Mouse (Mus musculus): Measurements from ENCODE around the gene Syne3.
A peak's percentile ranks its signal among the peaks of the same experiment; 100 is the strongest.

Syne3 gene

GRCm38 (mm10) chr12:105009370-105010212 lies at the start of gene Syne3:
Gene Syne3 (minus strand): TSS chr12:105009809.
- DNase-seq (ENCODE audit: low spot score) = peak; percentile 49

- DNase-seq (ENCODE audit: low spot score) = no peak
Measured at GRCm38 (mm10) chr12:105055308-105055707, 45.7 kb upstream of the Syne3 start.

DNA sequence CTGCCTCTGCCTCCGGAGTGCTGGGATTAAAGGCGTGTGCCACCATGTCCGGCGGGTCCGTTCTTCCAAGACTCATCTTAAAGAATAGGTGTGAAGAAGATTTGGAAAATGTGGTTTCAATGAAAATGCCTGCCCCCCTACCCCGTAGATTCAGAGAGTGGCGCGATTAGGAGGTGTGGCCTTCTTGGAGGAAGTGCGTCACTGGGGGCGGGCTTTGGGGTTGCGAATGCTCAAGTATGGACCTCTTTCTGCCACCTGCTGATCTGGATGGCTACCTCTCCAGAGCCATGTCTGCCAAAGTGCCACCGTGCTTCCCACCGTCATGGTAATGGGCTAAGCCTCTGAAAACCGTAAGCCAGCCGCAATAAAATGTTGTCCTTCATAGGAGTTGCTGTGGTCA lies 44.4 kb upstream of the Syne3 start:
- no peak for DNase-seq (ENCODE audit: low spot score)

DNA sequence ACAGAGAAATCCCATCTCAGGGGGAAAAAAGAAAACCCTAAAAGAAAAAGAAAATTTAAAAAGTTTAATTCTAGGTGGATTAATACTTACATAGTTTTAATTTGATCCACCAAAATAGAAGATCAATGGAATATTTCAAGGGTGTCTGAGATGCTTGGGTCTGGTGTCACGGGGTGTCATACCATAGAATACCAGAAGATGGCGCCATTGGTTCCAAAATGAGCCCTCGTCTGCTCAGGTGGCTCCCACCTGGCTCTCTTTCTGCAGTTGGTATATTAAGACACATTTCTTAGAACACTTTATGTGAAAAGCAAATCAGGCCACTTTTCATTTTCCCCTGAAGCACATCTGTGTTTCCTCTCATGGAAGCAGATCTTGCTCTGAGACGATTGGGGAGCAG lies 41.3 kb upstream of the Syne3 start:
- DNase-seq (ENCODE audit: low spot score) = peak; percentile 51

DNA sequence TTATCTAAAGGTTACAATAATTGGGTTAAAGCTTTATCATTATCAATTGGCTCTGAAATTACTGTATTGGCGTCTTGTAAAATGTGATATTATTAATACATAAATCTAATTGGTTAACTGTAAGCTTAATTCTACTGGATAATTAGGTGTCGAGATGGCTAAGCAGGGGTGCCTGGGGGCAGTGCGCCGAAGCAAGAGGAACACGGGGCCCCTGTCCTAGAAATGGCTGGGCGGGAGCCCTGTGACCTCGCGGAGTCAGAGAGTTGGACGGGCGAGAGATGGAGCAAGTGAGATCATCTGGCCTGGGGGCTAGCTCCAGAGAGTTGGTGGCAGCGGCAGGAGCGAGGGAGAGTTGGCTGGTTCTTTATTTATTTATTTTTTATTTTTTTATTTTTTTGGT lies 40.2 kb upstream of the Syne3 start:
- DNase-seq (ENCODE audit: low spot score) = no peak

DNA sequence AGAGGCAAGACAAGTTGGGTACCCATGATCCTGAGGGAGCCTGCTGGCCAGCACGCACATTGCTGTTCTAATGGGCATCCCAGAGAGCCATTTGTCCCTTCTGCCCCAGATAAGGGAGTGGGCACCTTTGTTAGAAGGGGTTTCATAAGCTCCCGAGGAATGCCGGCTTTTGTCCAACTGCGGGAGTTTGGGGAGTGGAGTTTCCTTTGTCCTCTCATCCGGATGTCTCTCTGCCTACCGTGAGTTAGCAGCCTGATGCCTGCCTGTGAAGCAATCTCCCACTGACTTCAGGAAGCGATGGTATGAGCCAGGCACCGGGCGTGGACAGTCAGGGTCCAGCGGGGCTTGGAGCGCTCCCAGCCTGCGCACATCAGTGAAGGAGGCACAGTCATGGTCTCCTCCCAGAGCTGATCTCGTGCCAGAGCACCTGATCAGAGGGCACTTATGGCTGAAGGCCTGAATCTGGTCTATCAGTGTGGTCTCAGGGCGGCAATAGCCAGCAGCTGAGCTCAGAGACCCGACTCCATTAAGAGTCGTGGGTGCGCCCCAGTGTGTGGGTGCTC lies 38.8 kb upstream of the Syne3 start:
- no peak for DNase-seq (ENCODE audit: low spot score)

GRCm38 (mm10) chr12:105044775-105045174 lies 35.2 kb upstream of the Syne3 start:
- no peak for DNase-seq (ENCODE audit: low spot score)

DNA sequence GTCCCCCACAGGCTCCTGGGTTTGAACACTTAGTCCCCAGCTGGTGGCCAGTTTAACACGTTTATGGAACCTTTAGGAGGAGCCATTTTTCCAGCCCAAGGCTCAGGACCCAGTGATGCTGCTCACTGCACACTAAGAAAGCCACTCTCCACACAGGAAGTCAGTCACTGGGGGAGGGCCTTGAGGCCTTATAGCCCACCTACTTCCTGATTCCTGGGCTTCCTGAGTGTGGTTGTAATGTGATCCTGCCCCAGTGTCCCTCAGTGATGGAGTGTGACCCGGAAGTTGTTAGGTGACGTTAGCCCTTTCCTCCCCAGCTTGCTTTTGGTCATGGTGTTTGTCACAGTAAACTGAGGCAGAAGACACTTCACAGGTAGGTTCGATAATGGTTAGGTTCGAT lies 33.5 kb upstream of the Syne3 start:
- no peak for DNase-seq (ENCODE audit: low spot score)

GRCm38 (mm10) chr12:105040950-105041349 lies 31.3 kb upstream of the Syne3 start:
- peak; percentile 44 for DNase-seq (ENCODE audit: low spot score)

DNA sequence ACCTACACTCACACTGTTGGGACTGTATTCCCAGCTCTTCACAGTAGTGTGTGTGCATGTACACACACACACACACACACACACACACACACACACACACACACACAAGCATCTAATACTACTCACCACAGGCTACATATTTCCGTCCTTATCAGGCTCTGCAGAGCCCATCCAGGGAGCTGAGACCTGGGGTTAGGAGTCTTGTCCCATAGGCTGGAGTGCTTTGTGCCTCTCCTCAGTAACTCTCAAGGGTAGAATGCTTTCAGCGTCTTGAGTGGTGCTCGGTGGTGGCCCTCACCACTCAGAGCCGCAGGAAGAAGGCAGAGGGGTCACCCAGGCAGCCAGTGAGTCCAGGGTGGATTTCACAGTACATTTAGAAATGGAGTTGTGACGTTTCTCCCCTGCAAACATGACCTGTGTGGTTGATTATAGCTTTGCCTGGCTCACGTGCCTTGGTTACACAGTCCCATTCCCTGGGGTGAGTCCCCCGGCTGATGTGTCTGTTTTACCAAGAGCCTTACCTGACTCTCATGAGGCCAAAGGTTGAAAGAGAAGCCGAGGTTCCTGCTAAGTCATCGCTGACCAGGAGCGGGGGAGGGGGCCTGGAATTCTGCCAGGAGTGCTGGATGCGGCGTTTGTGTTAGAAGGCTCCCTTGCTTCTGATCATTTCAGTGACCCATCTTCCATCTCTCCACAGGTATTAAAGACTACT lies 30.1 kb upstream of the Syne3 start:
- DNase-seq (ENCODE audit: low spot score) = peak; percentile 44

DNA sequence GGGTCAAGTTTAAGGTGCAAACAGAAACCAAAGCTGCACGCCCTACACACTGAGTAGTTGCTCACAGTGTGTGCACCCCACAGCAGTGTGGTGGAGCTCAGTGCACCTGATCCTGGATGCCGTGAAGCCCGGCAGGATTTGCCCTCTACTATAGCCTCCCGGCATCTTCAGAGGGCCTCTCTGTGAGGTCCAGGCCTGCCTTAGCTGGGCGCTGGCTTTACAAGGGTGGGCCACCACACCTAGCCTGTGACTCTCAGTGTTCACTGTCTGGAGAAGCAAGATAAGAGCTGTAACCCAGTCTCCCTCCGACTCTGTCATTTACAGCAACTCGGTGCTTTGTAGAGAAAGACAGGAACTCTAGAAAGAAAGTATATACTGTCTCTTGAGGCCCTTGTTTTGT lies 29.3 kb upstream of the Syne3 start:
- DNase-seq (ENCODE audit: low spot score) = no peak

DNA sequence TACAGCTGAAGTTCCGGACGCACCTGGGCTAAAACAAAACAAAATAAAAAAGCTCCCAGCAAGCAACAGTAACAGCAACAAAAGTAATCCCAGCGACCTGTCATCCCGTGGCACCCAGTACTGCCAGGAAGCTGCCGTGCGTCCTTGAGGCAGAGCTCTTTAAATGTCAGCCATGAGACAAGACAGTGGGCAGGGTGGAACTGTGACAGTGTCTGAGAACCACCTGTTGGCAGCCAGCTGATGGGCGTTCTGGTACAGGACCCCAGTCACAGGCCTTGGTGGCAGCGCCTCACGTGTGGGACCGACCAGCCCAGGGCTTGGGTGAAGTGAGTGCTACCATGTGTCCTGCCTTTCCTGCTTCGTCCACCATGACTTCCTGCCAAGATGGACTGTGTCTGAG lies 28.6 kb upstream of the Syne3 start:
- no peak for DNase-seq (ENCODE audit: low spot score)

- DNase-seq (ENCODE audit: low spot score) = no peak
Measured at GRCm38 (mm10) chr12:105034130-105034769, 24.6 kb upstream of the Syne3 start.

DNA sequence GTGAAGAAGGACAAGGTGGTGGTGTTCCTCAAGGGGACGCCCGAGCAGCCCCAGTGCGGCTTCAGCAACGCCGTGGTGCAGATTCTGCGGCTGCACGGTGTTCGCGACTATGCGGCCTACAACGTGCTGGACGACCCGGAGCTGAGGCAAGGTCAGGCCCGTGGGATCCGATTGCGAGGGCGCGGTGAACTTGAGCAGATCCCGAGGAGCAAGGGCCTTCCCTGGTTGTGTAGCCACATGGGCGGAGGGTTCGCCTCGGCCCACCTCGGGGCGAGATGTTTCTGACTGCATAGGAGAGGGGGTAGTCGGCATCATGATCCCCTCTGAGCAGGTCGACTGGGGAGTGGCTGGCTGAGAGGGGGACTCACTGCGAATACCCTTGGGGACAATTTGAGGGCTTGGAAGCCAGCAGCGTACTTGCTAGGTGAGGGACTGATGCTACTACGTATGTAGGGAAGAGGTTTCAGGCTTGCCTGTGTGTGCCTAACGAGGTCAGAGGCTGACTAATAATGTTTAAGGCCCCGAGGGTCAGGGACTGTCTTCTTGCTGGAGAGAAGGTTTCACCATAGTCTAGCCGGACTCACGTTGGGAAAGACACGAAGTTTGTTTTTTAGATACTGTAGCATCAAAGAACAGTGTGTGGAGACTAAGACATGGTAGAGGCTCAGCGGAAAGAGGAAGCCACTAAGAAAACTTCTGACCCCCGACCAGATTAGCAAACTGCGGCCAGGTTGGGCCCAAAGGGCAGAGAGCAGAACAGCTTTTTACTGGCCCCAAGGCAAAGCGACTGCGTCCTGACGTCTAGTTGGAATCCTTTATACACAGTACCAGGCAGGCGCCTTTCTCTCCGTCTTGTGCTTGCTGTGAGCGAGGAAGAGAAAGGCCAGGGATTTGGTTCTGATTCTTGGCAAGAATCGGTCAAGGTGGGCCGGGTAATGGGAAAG lies 23.5 kb upstream of the Syne3 start:
- peak; percentile 30 for DNase-seq (ENCODE audit: low spot score)

DNA sequence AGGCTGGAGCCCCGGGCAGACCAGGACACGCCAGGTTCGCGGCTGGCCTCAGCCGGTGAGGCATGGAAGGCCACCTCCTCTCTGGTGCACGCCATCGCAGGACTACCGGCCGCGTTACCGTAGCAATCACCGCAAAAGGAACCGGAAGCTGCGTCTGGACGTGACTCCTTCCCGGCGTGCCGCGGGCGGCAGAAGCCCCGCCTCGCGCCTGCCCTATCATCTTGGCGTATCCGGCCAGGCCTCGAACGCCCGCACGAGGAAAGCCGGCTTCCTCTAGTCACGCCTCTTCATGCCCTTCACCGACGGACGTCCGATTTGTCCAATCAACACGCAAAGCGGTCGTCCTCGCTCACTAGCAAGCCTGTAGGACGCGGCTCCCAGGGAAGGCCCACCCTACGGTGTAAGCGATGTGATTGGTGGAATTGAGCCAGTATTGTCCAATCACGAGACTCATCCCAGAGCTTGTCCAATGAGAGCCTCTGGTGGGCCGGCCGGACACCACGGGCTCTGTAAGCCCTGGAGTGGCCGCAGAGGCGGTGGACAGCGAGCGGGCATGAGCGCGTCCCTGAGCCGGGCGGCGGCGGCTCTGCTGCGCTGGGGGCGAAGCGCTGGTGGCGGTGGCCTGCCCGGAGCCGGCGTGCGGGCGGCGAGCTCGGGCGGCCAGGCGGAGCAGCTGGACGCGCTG lies 22.7 kb upstream of the Syne3 start, which contains the start of gene Glrx5:
Gene Glrx5 (plus strand): TSS at position 542 of the 685 bp plus-strand sequence.
- DNase-seq (ENCODE audit: low spot score) = peak; percentile 98

DNA sequence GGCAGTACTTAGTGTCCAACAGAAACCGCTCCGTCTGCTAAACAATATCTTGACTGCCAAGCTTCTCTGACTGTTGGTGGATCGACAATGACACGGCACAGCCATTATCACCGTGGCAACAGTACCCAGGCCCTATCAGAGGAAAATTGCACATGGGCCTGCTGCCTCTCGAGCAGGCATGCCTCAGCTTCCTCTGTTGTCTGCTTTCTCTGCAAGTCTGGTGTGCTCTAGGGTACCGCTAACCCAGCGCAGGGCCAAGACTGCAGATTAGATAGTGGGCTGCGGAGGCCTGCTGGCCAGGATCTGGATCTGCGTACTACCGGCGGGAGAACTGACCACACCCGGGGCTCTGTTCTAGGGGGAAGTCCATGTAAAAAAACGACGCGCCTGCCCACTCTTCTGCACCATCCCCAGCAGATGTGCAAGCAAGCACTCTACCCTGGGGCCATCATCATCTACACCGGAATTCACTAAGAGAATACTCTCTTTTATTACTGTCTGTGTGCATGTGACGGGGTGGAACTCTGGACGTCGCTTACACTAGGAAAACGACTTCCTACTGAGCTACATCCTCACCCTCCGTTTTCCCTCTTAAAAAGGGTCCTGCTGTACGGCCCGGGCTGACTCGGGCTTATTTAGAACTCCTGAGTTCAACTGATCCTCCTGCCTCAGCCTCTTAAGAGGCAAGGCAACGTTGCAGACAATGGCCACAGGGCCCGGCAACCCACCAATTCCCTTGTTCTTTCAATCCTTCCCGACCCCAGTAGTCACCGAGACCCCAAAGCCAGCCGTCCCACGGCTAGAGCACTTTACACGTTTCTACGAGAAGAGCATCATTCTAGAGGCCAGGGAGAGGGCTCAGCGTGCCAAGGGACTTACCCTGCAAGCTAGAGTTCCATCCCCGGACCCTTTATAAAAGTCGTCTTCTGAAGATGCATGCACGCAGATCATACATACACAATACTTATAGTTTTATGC lies 21.8 kb upstream of the Syne3 start:
- DNase-seq (ENCODE audit: low spot score) = peak; percentile 51

DNA sequence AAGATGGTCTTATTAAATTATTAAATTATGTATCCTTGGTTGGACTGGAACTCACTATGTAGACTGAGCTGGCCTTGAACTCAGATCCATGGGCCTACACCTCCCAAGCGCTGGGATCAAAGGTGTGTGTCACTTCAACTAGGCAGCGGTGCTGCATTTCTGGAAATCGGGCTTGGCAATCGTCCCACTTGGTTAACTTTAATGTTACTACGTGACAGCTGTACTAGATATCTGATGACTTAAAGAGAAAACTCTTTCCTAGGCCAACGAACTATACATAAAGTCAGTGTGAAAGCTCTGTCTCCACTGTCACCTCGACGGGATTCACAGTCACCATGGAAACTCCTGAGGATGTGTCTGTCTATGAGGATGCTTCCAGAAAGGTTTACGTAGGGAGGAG lies 20.3 kb upstream of the Syne3 start:
- DNase-seq (ENCODE audit: low spot score) = no peak

DNA sequence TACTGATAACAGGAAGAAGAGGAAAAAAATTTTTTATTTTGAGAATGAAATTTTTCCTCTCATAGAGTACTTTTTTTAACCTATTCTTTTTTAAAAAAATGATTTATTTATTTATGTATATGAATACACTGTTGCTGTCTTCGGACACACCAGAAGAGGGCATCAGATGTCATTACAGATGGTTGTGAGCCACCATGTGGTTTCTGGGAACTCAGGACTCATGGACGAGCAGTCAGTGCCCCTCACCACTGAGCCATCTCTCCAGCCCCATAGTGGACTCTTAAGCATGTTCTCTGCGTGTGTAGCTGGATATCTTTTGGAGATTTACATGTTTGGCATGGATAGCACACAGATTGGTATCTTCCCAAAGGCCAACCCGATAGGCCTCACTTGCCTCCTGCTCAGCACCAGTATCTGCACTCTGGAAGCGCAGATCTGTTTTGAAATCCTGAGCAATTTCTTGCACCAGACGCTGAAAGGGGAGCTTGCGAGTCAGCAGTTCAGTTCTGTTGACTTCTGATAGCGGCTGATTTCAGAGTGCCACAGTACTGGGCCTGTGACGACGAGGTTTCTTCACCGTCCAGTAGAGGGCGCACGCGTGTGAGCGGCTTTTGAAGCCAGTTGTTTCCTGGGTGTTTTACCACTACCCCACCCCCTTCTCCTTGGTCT lies 17.8 kb upstream of the Syne3 start:
- DNase-seq (ENCODE audit: low spot score) = peak; percentile 81

All from MN1 (cell line).